Mouse (Mus musculus): Measurements from ENCODE around the gene Atp13a2.

DNA sequence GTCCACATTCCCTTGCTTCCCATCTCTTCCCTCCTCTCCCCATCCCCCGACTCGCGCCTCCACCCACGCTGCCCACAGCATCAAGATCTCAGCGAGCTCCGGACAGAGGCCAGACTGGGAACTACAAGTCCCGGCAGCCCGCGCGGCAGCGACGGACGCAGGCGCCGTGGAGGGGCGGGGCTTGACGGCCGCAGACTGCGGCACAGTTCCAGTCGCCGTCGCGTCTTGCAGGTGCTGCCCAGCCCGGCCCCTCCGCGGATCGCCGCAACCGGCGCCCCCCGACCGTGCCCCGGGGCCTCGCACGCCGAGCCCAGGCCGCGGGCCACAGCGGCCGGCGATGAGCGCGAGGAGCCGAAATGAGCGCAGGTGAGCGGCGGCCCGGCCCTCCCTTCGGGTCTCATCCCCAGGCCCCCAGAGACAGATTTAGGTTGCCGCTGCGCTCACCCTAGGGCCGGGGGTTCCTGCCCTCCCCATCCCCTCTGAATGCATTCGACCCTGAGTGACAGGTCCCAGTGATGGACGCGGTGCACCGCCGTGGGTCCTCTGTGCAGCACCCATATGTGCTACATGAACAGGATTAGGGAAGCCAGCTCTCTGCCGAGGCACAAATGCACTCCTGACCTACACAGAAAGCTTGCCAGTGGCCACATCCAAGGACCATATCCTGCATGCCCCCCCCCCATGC is at the start of gene Atp13a2:
- TF ChIP-seq ZC3H11A (IDR thresholded peaks at IDR 0.05; ENCODE audit: borderline replicate concordance, low read depth, low read length) (no peak), MAFK (IDR thresholded peaks at IDR 0.05; ENCODE audit: insufficient read depth, low read depth, low read length) (no peak)
